ENCODE assay signal across 16 mouse cellular contexts in the genomic region with DNA sequence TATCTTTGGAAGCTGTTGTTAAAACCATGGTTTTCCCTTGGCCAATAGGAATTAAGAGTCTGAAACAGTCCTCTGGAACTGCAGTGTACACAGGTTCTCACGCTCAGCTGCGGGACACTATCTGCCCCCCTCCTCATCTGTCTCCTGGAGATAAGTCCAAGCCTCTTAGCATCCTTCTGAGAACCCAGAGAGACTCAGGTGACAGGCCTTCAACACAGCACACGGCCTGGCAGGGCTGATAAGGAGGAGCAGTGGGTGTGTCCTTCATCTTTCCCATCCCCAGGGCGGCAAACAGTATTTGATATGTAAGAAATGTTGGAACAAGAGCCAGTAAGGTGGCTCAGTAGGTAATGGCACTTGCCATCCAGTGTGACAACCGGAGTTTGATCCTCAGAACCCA. TPM values are rescaled to one million over a fixed set of nuclear protein-coding genes. Genes with fewer than 3 reads are reported as not detected.
DNase-seq lines count a peak whose midpoint lies in the region; ATAC-seq and TF ChIP-seq lines count a peak whose summit lies in the region.
"Had no signal": no experiment of that assay in that cellular context is flagged by ENCODE, and none has a peak within 500 bp of the region (broad histone marks: within the 10 kb centered on the region; RNA-seq: fewer than 3 reads in every experiment).

No protein-coding gene starts in this region.

- H3K36me3 ChIP-seq in heart, embryonic 12.5 days: no peaks in the 10 kb centered on the region
- no peaks in the 10 kb centered on the region for H3K36me3 ChIP-seq in stomach, embryonic 14.5 days (ENCODE audit: control insufficient read depth, insufficient read depth, low read length)
- H3K36me3 ChIP-seq in stomach, postnatal 0 days (ENCODE audit: control insufficient read depth, insufficient read depth, low read length): no peaks in the 10 kb centered on the region
- no peaks in the 10 kb centered on the region for H3K36me3 ChIP-seq in liver, embryonic 13.5 days
- H3K36me3 ChIP-seq: limb, embryonic 12.5 days had no signal

- ATAC-seq in heart, embryonic 12.5 days (ENCODE audit: insufficient number of reproducible peaks, low FRiP score): peak; percentile 92
- peak; percentile 85; the same call in 1 of the 2 replicates for ATAC-seq in stomach, embryonic 14.5 days (ENCODE audit: insufficient number of reproducible peaks, insufficient read depth, low FRiP score, low read depth)
- no peak; the same call in 1 of the 2 replicates for ATAC-seq in stomach, postnatal 0 days (ENCODE audit: low FRiP score, low TSS enrichment)
- ATAC-seq in liver, embryonic 13.5 days (ENCODE audit: low read depth): peak; percentile 99
- ATAC-seq: forebrain, postnatal 0 days had no signal

- H3K4me3 ChIP-seq in heart, embryonic 12.5 days: no peak overlapping the region
- no peak overlapping the region for H3K4me3 ChIP-seq in stomach, embryonic 14.5 days (ENCODE audit: low read depth, low read length)
- H3K4me3 ChIP-seq in stomach, postnatal 0 days (ENCODE audit: low read depth, low read length): no peak overlapping the region
- peak overlapping the region; percentile 29 for H3K4me3 ChIP-seq in liver, embryonic 13.5 days (replicated peaks)
- H3K4me3 ChIP-seq: limb, embryonic 12.5 days; myocyte had no signal

- H3K4me2 ChIP-seq in heart, embryonic 12.5 days: no peak overlapping the region
- H3K4me2 ChIP-seq in stomach, embryonic 14.5 days (replicated peaks; ENCODE audit: low read depth, low read length): no peak overlapping the region
- no peak overlapping the region for H3K4me2 ChIP-seq in stomach, postnatal 0 days (replicated peaks; ENCODE audit: low read depth)
- peak overlapping the region; percentile 65 for H3K4me2 ChIP-seq in liver, embryonic 13.5 days
- H3K4me2 ChIP-seq: limb, embryonic 12.5 days had no signal

- no peaks in the 10 kb centered on the region for H3K9me3 ChIP-seq in heart, embryonic 12.5 days (replicated peaks)
- H3K9me3 ChIP-seq in stomach, embryonic 14.5 days (ENCODE audit: control insufficient read depth, low read depth, low read length): no peaks in the 10 kb centered on the region
- H3K9me3 ChIP-seq in stomach, postnatal 0 days (ENCODE audit: control insufficient read depth, low read length): no peaks in the 10 kb centered on the region
- no peaks in the 10 kb centered on the region for H3K9me3 ChIP-seq in liver, embryonic 13.5 days (replicated peaks)
- H3K9me3 ChIP-seq: limb, embryonic 12.5 days had no signal

- TF ChIP-seq EP300 in stomach, postnatal 0 days (optimal IDR thresholded peaks at IDR 0.05): no peak

- no peaks in the 10 kb centered on the region for H3K27me3 ChIP-seq in heart, embryonic 12.5 days (replicated peaks)
- no peaks in the 10 kb centered on the region for H3K27me3 ChIP-seq in stomach, embryonic 14.5 days (ENCODE audit: control insufficient read depth, insufficient read depth, low read length)
- no peaks in the 10 kb centered on the region for H3K27me3 ChIP-seq in stomach, postnatal 0 days (ENCODE audit: control insufficient read depth, insufficient read depth, low read length)
- H3K27me3 ChIP-seq in liver, embryonic 13.5 days: no peaks in the 10 kb centered on the region
- H3K27me3 ChIP-seq: limb, embryonic 12.5 days had no signal

- DNase-seq in heart, adult 8-10 months (ENCODE audit: low spot score): no peak
- no peak for DNase-seq in stomach, postnatal 0 days (ENCODE audit: low spot score)
- DNase-seq in liver, embryonic 13.5 days: peak; percentile 85
- no peak for DNase-seq in Muller cell, postnatal 12 days (ENCODE audit: inconsistent ontology term)
- no peak for DNase-seq in adipocyte (ENCODE audit: low spot score)
- no peak for DNase-seq in ovary, postnatal 36 days (ENCODE audit: low spot score)
- DNase-seq: cerebellum, adult 11-12 months; forebrain, postnatal 0 days; gastrocnemius, postnatal 25 days; heart, postnatal 14 days; layer of hippocampus, postnatal 36 days; thymus, postnatal 14 days had no signal

- no peak for TF ChIP-seq CTCF in stomach, postnatal 0 days (IDR thresholded peaks at IDR 0.05; ENCODE audit: low read depth)

- H3K27ac ChIP-seq in heart, embryonic 12.5 days (ENCODE audit: poor library complexity, severe bottlenecking): no peak overlapping the region
- no peak overlapping the region for H3K27ac ChIP-seq in stomach, embryonic 14.5 days (ENCODE audit: low read length)
- no peak overlapping the region for H3K27ac ChIP-seq in stomach, postnatal 0 days (replicated peaks)
- peak overlapping the region; percentile 92 for H3K27ac ChIP-seq in liver, embryonic 13.5 days
- H3K27ac ChIP-seq: limb, embryonic 12.5 days had no signal

- peaks cover 15% of the 10 kb centered on the region; the same call in 1 of the 2 replicates for H3K4me1 ChIP-seq in heart, embryonic 12.5 days (replicated peaks)
- 0 out of 2 replicates have a peak, but pooled peaks cover 2% of the 10 kb centered on the region for H3K4me1 ChIP-seq in stomach, embryonic 14.5 days (ENCODE audit: control insufficient read depth, insufficient read depth, low read length)
- H3K4me1 ChIP-seq in stomach, postnatal 0 days (replicated peaks; ENCODE audit: control insufficient read depth, insufficient read depth): no peaks in the 10 kb centered on the region
- peaks cover 98% of the 10 kb centered on the region for H3K4me1 ChIP-seq in liver, embryonic 13.5 days (replicated peaks)

- H3K9ac ChIP-seq in heart, embryonic 12.5 days: no peak overlapping the region
- no peak overlapping the region for H3K9ac ChIP-seq in stomach, embryonic 14.5 days (replicated peaks; ENCODE audit: low read depth, low read length)
- no peak overlapping the region for H3K9ac ChIP-seq in stomach, postnatal 0 days (ENCODE audit: low read length)
- peak overlapping the region; percentile 68 for H3K9ac ChIP-seq in liver, embryonic 13.5 days
- H3K9ac ChIP-seq: forebrain, postnatal 0 days; limb, embryonic 12.5 days had no signal

- 47% methylated on average over 5 of the region's 5 CpGs for WGBS in heart, embryonic 12.5 days
- WGBS in stomach, embryonic 14.5 days: 75% methylated on average over 5 of the region's 5 CpGs
- WGBS in stomach, postnatal 0 days: 75% methylated on average over 5 of the region's 5 CpGs
- 17% methylated on average over 5 of the region's 5 CpGs for WGBS in liver, embryonic 13.5 days (ENCODE audit: insufficient replicate concordance)

RNA-seq across cellular contexts. Expression of gene Spata13, which starts 20.2 kb away (rescaled TPM):
- polyA plus RNA-seq in heart, embryonic 12.5 days (2016; fragmentation: Nextera tagmentation; extraction: Ambion mirVana): 21.0 and 22.4 TPM in 2 replicates
- total RNA-seq in heart, adult 8-10 months (2022): 10 to 100 TPM; 11.3 to 15.0 (median 13.6) TPM
- 16.8 and 17.9 TPM in 2 replicates for polyA plus RNA-seq in stomach, embryonic 14.5 days (2014; fragmentation: Nextera tagmentation; extraction: Ambion mirVana)
- 11.2 and 12.2 TPM in 2 replicates for polyA plus RNA-seq in stomach, postnatal 0 days (2015; fragmentation: Nextera tagmentation; extraction: Ambion mirVana)
- 17.2 and 19.6 TPM in 2 replicates for polyA plus RNA-seq in liver, embryonic 13.5 days (2015; fragmentation: Nextera tagmentation; extraction: Ambion mirVana)
